Mouse (Mus musculus) heart, embryonic 13.5 days (tissue): ENCODE measurements around the gene Dnajc3. TPM values are rescaled to one million over a fixed set of nuclear protein-coding genes. Genes with fewer than 3 reads are reported as not detected.
"Not testable (repeated sequence)": the region's sequence is repeated elsewhere in the genome, so short reads cannot be mapped to it uniquely, and the experiment has no call there.

Experiments used
- ATAC-seq: fragments of 200-750 bp; cut with Nextera tagmentation; 2 replicates; pipeline ENCODE4 v1.8.0; 2017; ENCODE audit warnings: moderate TSS enrichment; ENCODE audit not compliant: insufficient number of reproducible peaks, low FRiP score, low TSS enrichment; ENCODE audit errors: extremely low read depth
- H3K27ac ChIP-seq: fragments of 300-500 bp; sonication (generic); replicated peaks from 2 replicates; pipeline ENCODE4 v1.5.1; 2015; ENCODE audit warnings: moderate library complexity, mild to moderate bottlenecking, inconsistent platforms
- H3K27me3 ChIP-seq: fragments of 300-500 bp; sonication (generic); replicated peaks from 2 replicates; pipeline ENCODE4 v1.6.1; 2015; ENCODE audit warnings: mild to moderate bottlenecking, inconsistent platforms
- H3K36me3 ChIP-seq: fragments of 300-500 bp; sonication (generic); 2 replicates; pipeline ENCODE4 v1.6.1; 2015; ENCODE audit warnings: mild to moderate bottlenecking, inconsistent platforms
- H3K4me1 ChIP-seq: fragments of 300-500 bp; sonication (generic); 2 replicates; pipeline ENCODE4 v1.6.1; 2015; ENCODE audit warnings: inconsistent platforms
- H3K4me2 ChIP-seq: fragments of 300-500 bp; sonication (generic); 2 replicates; pipeline ENCODE4 v1.6.1; 2015; ENCODE audit warnings: inconsistent platforms, mild to moderate bottlenecking, moderate library complexity
- H3K4me3 ChIP-seq: fragments of 300-500 bp; sonication (generic); 2 replicates; pipeline ENCODE4 v1.5.1; 2015; ENCODE audit warnings: moderate library complexity, mild to moderate bottlenecking, inconsistent platforms
- H3K9ac ChIP-seq: fragments of 300-500 bp; sonication (generic); 2 replicates; pipeline ENCODE4 v1.6.1; 2015; ENCODE audit warnings: inconsistent platforms, mild to moderate bottlenecking, moderate library complexity
- H3K9me3 ChIP-seq: fragments of 300-500 bp; sonication (generic); 2 replicates; pipeline ENCODE4 v1.6.1; 2016; ENCODE audit warnings: inconsistent platforms
- WGBS: fragments of 180-500 bp; shearing (Covaris S2); methylation state at CpG from one replicate; pipeline ENCODE4 v1.1.7; 2015; ENCODE audit warnings: mixed read lengths; 5-methylcytosine and 5-hydroxymethylcytosine counted together
- polyA plus RNA-seq: library from polyadenylated mRNA; unstranded; fragments of >200 nt; fragmentation: Nextera tagmentation; extraction: Ambion mirVana; gene quantifications from 2 replicates; pipeline ENCODE4 v1.2.1, GENCODE M21; 2015

Dnajc3 gene
- polyA plus RNA-seq, 1 experiment from 2014 or later, result 23.1 TPM

DNA sequence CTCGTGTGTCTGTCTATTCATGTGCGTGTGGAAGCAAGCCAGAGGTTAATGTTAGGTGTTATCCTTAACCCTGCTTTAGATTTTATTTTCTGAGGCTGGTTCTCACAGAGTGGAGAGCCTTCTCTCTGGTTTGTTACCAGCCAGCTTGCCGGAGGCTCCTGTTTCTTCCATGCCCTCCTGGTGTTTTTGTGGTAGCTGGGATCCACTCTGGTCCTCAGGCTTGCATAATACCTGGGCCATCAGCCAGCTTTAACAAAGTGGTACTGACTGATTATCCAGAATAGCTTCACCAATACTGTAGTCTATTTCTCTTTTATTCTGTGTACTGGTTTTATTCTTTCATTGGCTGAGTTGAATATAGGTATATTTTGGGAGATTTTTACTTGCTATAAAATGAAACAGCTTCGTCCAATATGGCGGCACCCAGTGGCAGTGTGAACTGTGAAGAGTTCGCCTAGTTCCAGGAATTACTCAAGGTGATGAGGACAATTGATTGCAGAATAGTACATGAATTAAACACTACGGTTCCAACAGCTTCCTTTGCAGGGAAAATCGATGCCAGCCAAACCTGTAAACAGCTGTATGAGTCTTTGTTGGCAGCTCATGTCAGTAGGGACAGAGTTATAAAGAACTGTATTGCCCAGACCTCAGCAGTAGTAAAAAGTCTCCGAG is 14.3 kb downstream of the Dnajc3 start:
- Histone ChIP-seq H3K4me3 (no peak overlapping the region), H3K9ac (no peak overlapping the region), H3K9me3 (no peaks in the 10 kb centered on the region), H3K27ac (no peak overlapping the region), H3K4me2 (no peak overlapping the region), H3K27me3 (no peaks in the 10 kb centered on the region), H3K4me1 (peaks cover 10% of the 10 kb centered on the region; the same call in 1 of the 2 replicates), H3K36me3 (peaks cover 37% of the 10 kb centered on the region)
- no peak for ATAC-seq
- 90% methylated on average over 9 of the region's 9 CpGs for WGBS

GRCm38 (mm10) chr14:118958010-118958409 is 20.2 kb downstream of the Dnajc3 start:
- no peak overlapping the region for H3K4me3 ChIP-seq
- no peaks in the 10 kb centered on the region for H3K27me3 ChIP-seq
- ATAC-seq, result no peak
- peaks cover 86% of the 10 kb centered on the region for H3K36me3 ChIP-seq
- no peak overlapping the region for H3K9ac ChIP-seq
- no peak overlapping the region for H3K27ac ChIP-seq
- 84% methylated on average over 3 of the region's 3 CpGs for WGBS
- H3K9me3 ChIP-seq, result no peaks in the 10 kb centered on the region
- H3K4me2 ChIP-seq, result no peak overlapping the region
- no peaks in the 10 kb centered on the region for H3K4me1 ChIP-seq

DNA sequence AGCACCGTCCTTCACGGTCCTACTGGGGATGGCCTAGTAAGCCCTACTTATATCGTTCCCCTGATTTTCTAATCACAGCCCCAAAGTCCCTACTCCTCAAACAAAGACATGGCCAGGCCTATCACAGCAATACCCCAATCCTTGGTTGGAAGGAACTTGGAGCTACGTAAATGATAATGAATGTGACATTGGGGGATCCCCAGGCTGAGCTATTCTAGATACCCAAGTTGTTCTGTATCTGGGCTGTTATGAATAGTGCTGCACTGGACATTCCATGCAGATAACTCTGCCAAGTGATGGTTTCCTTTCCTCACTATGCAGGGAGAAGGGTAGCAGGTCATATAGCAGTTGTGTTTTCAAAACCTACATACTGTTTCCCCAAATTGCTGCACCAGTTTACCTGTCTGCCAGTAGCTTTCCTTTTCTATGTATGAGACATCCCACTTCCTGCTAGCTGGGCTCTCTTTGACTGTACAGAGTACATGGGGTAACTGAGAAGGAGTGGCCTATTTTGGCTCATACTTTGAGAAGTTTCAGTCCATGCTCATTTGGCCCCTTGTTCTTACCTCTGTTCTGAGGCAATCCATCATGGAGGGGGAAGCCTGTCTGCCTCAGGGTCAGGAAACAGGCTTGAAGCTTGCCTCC is 27.7 kb downstream of the Dnajc3 start:
- H3K9me3 ChIP-seq, result no peaks in the 10 kb centered on the region
- ATAC-seq, result no peak
- H3K27me3 ChIP-seq, result no peaks in the 10 kb centered on the region
- peaks cover 63% of the 10 kb centered on the region for H3K36me3 ChIP-seq
- H3K9ac ChIP-seq, result no peak overlapping the region
- no peak overlapping the region for H3K4me3 ChIP-seq
- H3K4me1 ChIP-seq, result no peaks in the 10 kb centered on the region
- no peak overlapping the region for H3K27ac ChIP-seq
- no peak overlapping the region for H3K4me2 ChIP-seq
- 86% methylated on average over 4 of the region's 4 CpGs for WGBS

- WGBS, result 69% methylated on average over 7 of the region's 7 CpGs
- ATAC-seq, result no peak
- H3K36me3 ChIP-seq, result peaks cover 64% of the 10 kb centered on the region
Observed at GRCm38 (mm10) chr14:118967646-118968045, 29.9 kb downstream of the Dnajc3 start.

DNA sequence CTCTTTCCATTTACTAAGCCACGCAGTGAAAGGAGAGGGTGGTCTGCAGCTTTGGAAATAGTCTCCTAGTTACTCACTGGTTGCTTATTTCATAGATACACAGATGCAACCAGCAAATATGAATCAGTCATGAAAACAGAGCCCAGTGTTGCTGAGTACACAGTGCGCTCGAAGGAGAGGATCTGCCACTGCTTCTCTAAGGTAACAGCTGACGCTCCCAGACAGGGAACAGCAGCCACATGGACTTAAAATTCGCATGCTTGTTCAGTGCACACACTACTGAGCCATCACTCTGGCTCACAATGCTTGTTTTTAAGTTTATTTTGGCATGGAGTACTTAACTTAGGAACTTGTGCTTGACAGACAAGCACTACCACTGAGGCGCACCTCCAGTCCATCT is 34.5 kb downstream of the Dnajc3 start:
- Histone ChIP-seq H3K4me1 (no peaks in the 10 kb centered on the region), H3K27me3 (no peaks in the 10 kb centered on the region), H3K9me3 (no peaks in the 10 kb centered on the region), H3K27ac (no peak overlapping the region), H3K9ac (no peak overlapping the region), H3K36me3 (peaks cover 99% of the 10 kb centered on the region), H3K4me2 (no peak overlapping the region), H3K4me3 (no peak overlapping the region)
- WGBS, result 89% methylated on average over 6 of the region's 6 CpGs
- no peak for ATAC-seq

More at GRCm38 (mm10) chr14:118967646-118968045, 29.9 kb downstream of the Dnajc3 start:
- H3K27ac ChIP-seq, result no peak overlapping the region
- H3K4me1 ChIP-seq, result no peaks in the 10 kb centered on the region
- no peaks in the 10 kb centered on the region for H3K27me3 ChIP-seq
- no peak overlapping the region for H3K4me2 ChIP-seq
- no peak overlapping the region for H3K9ac ChIP-seq
- H3K9me3 ChIP-seq, result no peaks in the 10 kb centered on the region
- no peak overlapping the region for H3K4me3 ChIP-seq

- no peak for ATAC-seq
- H3K27ac ChIP-seq, result no peak overlapping the region
- H3K9me3 ChIP-seq, result no peaks in the 10 kb centered on the region
- H3K4me1 ChIP-seq, result no peaks in the 10 kb centered on the region
- H3K4me3 ChIP-seq, result no peak overlapping the region
- 72% methylated on average over 8 of the region's 8 CpGs for WGBS
- no peaks in the 10 kb centered on the region for H3K27me3 ChIP-seq
- no peak overlapping the region for H3K9ac ChIP-seq
- H3K4me2 ChIP-seq, result no peak overlapping the region
- peaks cover 86% of the 10 kb centered on the region for H3K36me3 ChIP-seq
Observed at GRCm38 (mm10) chr14:118977136-118977816, 39.5 kb downstream of the Dnajc3 start.

DNA sequence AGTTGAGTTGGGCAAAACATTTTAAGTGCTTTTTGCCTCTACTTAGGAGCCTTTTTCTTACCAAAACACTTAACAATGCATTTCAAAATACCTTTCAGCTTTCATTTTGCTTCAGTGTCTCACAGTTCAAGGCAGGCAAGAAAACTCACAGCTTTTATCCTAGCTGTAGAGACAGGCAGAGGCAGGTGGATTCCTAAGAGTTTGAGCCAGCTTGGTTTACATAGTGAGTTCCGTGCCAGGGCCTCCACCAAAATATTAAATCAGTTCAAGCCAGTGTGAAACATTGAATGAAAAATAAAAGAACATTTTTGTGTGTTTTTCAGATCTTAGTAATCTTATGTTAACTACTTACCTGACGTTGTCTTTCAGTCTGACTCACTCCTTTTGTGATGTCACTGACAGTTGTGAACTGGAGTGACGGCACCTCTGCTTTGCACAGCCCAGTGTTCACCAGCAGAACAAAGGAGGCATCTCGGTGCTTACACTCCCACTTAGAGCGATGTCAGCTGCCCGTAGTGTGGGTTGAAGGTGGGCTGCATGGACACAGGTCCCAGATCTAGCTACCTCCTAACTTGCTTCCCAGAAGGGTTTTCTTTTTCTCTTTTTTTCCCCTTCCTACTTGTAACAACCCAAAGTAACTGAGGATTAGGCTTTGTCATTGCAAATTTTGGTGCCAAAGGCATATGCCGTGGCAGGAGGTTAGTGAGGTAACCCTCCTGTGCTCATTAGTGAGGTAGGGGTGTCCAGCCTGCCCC is 42.0 kb downstream of the Dnajc3 start:
- Histone ChIP-seq H3K4me1 (no peaks in the 10 kb centered on the region), H3K36me3 (peaks cover 77% of the 10 kb centered on the region), H3K9me3 (no peaks in the 10 kb centered on the region), H3K27ac (no peak overlapping the region), H3K4me3 (no peak overlapping the region), H3K9ac (no peak overlapping the region), H3K4me2 (no peak overlapping the region), H3K27me3 (no peaks in the 10 kb centered on the region)
- 76% methylated on average over 7 of the region's 7 CpGs for WGBS
- no peak for ATAC-seq

DNA sequence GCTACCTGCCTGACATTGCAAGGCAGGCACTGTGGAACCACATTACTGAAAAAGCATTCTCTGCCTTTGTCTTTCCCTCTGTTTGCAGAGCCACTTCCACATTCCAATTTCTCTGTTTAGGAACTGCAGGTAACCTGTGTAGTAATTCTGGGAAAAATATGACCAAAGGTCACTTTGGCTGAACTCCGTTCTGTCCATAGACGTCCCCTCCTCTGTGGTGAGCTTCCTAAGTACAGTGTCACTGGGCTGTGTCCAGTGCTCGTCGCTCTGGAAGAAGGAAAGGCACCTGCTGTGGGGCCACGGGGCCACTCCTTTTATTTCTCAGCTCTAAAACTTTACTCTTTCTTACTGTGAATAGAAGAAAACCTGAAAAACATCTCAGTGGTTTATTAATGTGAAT is 42.6 kb downstream of the Dnajc3 start:
- 78% methylated on average over 5 of the region's 5 CpGs for whole genome bisulfite sequencing
- H3K4me1 ChIP-seq, result no peaks in the 10 kb centered on the region
- H3K36me3 ChIP-seq, result peaks cover 75% of the 10 kb centered on the region
- H3K4me2 ChIP-seq, result no peak overlapping the region
- ATAC-seq, result no peak
- H3K9ac ChIP-seq, result no peak overlapping the region
- H3K27me3 ChIP-seq, result no peaks in the 10 kb centered on the region
- H3K9me3 ChIP-seq, result no peaks in the 10 kb centered on the region
- no peak overlapping the region for H3K4me3 ChIP-seq
- no peak overlapping the region for H3K27ac ChIP-seq

GRCm38 (mm10) chr14:118980890-118981289 is 43.1 kb downstream of the Dnajc3 start:
- H3K9me3 ChIP-seq, result no peaks in the 10 kb centered on the region
- no peak overlapping the region for H3K27ac ChIP-seq
- no peak overlapping the region for H3K9ac ChIP-seq
- H3K36me3 ChIP-seq, result peaks cover 74% of the 10 kb centered on the region
- 75% methylated on average over 8 of the region's 8 CpGs for WGBS
- no peak overlapping the region for H3K4me3 ChIP-seq
- no peak for ATAC-seq
- H3K27me3 ChIP-seq, result no peaks in the 10 kb centered on the region
- no peaks in the 10 kb centered on the region for H3K4me1 ChIP-seq
- H3K4me2 ChIP-seq, result no peak overlapping the region

DNA sequence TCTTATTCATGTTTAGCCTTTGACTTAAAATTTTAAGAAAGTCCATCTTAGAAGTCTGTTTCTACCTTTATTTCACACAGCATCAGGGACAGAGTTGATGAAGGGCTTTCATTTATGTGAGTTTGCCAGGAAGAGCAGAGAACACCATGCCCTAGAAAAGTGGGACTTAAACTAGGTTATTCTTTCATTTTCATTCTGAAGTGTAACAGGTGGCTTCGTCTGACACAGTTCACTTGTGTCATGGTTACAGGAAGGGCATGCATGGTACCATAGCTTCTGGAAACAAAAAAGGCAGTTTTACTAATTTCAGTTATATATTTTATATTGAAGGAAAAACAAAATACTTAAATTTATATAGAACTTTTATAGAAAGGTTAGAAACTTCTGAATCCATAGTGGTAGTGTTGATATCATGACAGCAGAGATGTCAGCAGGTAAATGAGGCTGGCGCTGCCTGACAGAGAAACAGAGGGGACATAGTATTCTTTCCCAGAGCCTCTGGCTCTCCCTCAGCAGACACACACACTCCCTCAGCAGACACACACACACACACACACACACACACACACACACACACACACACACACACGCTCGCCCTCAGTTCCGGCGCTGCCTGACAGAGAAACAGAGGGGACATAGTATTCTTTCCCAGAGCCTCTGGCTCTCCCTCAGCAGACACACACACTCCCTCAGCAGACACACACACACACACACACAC is 44.1 kb downstream of the Dnajc3 start:
- H3K4me3 ChIP-seq, H3K4me2 ChIP-seq, H3K9me3 ChIP-seq, H3K27ac ChIP-seq, H3K27me3 ChIP-seq, H3K4me1 ChIP-seq, ATAC-seq, H3K9ac ChIP-seq: not testable (repeated sequence)
- 77% methylated on average over 6 of the region's 6 CpGs for WGBS
- peaks cover 65% of the 10 kb centered on the region for H3K36me3 ChIP-seq
